Mouse (Mus musculus) embryonic facial prominence, embryonic 15.5 days (tissue): ENCODE measurements around the gene Gnb1l. TPM values are rescaled to one million over a fixed set of nuclear protein-coding genes. Genes with fewer than 3 reads are reported as not detected.
A peak's percentile ranks its signal among the peaks of the same experiment; 100 is the strongest.

Experiments used
- ATAC-seq: fragments of 200-750 bp; cut with Nextera tagmentation; 2 replicates; pipeline ENCODE4 v1.8.0; 2017; ENCODE audit warnings: low read depth, moderate TSS enrichment; ENCODE audit not compliant: insufficient number of reproducible peaks, low FRiP score, low TSS enrichment
- H3K27ac ChIP-seq: fragments of 300-500 bp; sonication (generic); replicated peaks from 2 replicates; pipeline ENCODE4 v1.5.1; 2015; ENCODE audit warnings: mild to moderate bottlenecking, inconsistent platforms
- H3K27me3 ChIP-seq: fragments of 300-500 bp; sonication (generic); 2 replicates; pipeline ENCODE4 v1.6.1; 2015; ENCODE audit warnings: inconsistent platforms
- H3K36me3 ChIP-seq: fragments of 300-500 bp; sonication (generic); 2 replicates; pipeline ENCODE4 v1.6.1; 2015; ENCODE audit warnings: mild to moderate bottlenecking, inconsistent platforms
- H3K4me1 ChIP-seq: fragments of 300-500 bp; sonication (generic); 2 replicates; pipeline ENCODE4 v1.6.1; 2015; ENCODE audit warnings: inconsistent platforms
- H3K4me2 ChIP-seq: fragments of 300-500 bp; sonication (generic); replicated peaks from 2 replicates; pipeline ENCODE4 v1.6.1; 2015; ENCODE audit warnings: mild to moderate bottlenecking, inconsistent platforms
- H3K4me3 ChIP-seq: fragments of 300-500 bp; sonication (generic); replicated peaks from 2 replicates; pipeline ENCODE4 v1.5.1; 2015; ENCODE audit warnings: mild to moderate bottlenecking, inconsistent platforms
- H3K9ac ChIP-seq: fragments of 300-500 bp; sonication (generic); 2 replicates; pipeline ENCODE4 v1.6.1; 2015; ENCODE audit warnings: inconsistent platforms
- H3K9me3 ChIP-seq: fragments of 300-500 bp; sonication (generic); replicated peaks from 2 replicates; pipeline ENCODE4 v1.6.1; 2016; ENCODE audit warnings: inconsistent platforms
- WGBS: fragments of 180-500 bp; shearing (Covaris S2); methylation state at CpG from one replicate; pipeline ENCODE4 v1.1.7; 2015; 5-methylcytosine and 5-hydroxymethylcytosine counted together
- polyA plus RNA-seq: library from polyadenylated mRNA; unstranded; fragments of >200 nt; fragmentation: Nextera tagmentation; extraction: Ambion mirVana; gene quantifications from 2 replicates; pipeline ENCODE4 v1.2.1, GENCODE M21; 2015

Gene Gnb1l
- polyA plus RNA-seq, 1 experiment from 2014 or later: 18.7 TPM

DNA sequence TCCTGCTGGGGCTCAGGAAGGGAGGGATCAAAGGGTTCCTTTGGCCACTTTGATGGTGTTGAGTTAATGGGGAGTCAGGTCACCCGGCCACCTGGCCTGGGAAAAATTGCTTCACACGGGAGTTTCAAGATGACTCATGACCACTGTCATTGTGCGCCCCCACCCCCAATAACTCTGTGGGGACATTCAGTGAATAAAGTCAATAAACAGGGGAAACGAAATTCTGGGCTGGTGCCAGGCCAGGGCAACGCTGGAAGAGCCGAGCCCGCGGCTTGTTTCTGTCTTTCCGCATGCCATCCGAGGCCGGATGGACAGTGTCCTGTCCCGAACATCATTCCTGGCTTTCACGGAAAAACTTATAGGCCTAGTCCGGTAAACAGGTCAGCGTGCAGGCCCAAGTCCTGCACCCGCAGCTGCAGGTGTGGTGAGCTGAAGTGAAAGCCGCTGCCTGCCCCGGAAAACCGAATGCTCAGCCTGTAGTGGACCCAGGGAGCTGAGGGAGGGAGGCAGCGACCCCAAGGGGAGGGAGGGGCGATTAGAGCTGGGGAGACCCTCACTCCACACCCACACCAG lies 82.6 kb downstream of the Gnb1l start:
- ATAC-seq: no peak
- WGBS: 15% methylated on average over 21 of the region's 21 CpGs
- Histone ChIP-seq H3K4me3 (peak overlapping the region; percentile 43), H3K9ac (0 out of 2 replicates have a peak overlapping the region, but pooled peaks have one; percentile 21), H3K4me2 (peak overlapping the region; percentile 78), H3K27ac (no peak overlapping the region), H3K27me3 (peaks cover 70% of the 10 kb centered on the region), H3K4me1 (peaks cover 33% of the 10 kb centered on the region), H3K36me3 (no peaks in the 10 kb centered on the region), H3K9me3 (no peaks in the 10 kb centered on the region)

GRCm38 (mm10) chr16:18581623-18582205 lies 83.2 kb downstream of the Gnb1l start:
- Histone ChIP-seq H3K9ac (peak overlapping the region; percentile 21; the same call in 1 of the 2 replicates), H3K27ac (no peak overlapping the region), H3K4me2 (peak overlapping the region; percentile 78), H3K36me3 (no peaks in the 10 kb centered on the region), H3K4me3 (peak overlapping the region; percentile 43), H3K4me1 (peaks cover 39% of the 10 kb centered on the region), H3K9me3 (no peaks in the 10 kb centered on the region), H3K27me3 (peaks cover 76% of the 10 kb centered on the region)
- ATAC-seq: no peak
- WGBS: 3% methylated on average over 62 of the region's 66 CpGs

DNA sequence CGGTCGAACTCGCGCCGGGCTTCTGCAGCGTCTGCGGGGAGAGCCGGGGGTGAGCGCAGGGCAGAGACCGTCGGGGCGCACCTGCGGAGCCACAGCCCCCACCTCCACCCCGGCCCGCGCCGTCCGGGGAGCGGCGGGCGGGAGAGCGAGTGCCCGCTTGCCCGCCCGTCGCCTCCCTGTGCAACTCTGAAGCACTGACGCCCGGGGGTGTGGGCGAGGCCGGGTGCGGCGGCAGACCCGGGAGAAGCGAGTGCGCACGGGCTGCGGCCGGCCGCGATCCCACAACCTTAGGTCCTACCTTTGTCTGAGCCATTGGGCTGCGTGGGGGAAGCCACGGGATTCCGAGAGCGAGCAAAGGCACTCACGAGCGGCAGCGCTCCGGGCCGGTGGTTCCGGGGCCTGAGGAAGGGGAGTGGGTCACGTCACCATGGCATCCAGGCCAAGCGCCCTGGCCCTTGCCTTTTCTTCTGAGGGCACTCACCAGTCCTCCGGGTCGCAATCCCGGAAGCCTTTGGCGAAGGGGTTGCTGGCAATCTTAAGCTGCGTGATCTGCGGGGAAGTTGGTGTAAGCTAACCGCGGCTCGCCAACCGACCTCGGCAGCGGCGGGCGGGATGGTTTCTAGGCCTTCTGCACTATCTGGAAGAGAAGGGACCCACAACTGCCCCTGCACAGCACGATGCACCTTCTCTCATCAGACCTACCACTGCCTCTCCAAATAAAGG lies 84.1 kb downstream of the Gnb1l start:
- H3K4me2 ChIP-seq: peak overlapping the region; percentile 78
- no peaks in the 10 kb centered on the region for H3K36me3 ChIP-seq
- H3K27ac ChIP-seq: no peak overlapping the region
- H3K9ac ChIP-seq: no peak overlapping the region
- H3K4me1 ChIP-seq: peaks cover 40% of the 10 kb centered on the region
- no peak for ATAC-seq
- peaks cover 82% of the 10 kb centered on the region for H3K27me3 ChIP-seq
- H3K9me3 ChIP-seq: no peaks in the 10 kb centered on the region
- WGBS: 5% methylated on average over 63 of the region's 67 CpGs
- peak overlapping the region; percentile 43 for H3K4me3 ChIP-seq

DNA sequence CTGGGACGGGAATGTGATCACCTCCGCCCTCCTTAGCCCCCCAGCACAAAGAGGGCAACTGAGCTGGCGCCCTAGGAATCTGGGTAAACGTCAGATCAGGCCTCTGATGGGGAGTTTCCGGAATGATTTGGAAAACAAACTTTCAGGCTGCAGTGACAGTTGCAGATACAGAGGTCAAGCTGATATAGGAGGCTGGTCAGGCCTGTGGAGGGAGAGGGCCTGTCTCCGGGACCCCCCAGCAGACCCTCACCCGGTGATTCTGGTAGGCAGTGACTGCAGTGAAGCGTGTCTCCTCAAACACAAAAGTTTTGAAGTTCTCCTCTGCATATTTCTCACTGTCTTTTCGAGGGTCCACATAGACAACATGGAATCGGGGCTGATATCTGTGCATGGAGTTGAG lies 84.7 kb downstream of the Gnb1l start:
- Histone ChIP-seq H3K9me3 (no peaks in the 10 kb centered on the region), H3K4me1 (peaks cover 40% of the 10 kb centered on the region), H3K4me3 (peak overlapping the region; percentile 43), H3K27me3 (peaks cover 87% of the 10 kb centered on the region), H3K36me3 (no peaks in the 10 kb centered on the region), H3K4me2 (peak overlapping the region; percentile 78), H3K9ac (no peak overlapping the region), H3K27ac (no peak overlapping the region)
- no peak for ATAC-seq
- 49% methylated on average over 10 of the region's 10 CpGs for WGBS

DNA sequence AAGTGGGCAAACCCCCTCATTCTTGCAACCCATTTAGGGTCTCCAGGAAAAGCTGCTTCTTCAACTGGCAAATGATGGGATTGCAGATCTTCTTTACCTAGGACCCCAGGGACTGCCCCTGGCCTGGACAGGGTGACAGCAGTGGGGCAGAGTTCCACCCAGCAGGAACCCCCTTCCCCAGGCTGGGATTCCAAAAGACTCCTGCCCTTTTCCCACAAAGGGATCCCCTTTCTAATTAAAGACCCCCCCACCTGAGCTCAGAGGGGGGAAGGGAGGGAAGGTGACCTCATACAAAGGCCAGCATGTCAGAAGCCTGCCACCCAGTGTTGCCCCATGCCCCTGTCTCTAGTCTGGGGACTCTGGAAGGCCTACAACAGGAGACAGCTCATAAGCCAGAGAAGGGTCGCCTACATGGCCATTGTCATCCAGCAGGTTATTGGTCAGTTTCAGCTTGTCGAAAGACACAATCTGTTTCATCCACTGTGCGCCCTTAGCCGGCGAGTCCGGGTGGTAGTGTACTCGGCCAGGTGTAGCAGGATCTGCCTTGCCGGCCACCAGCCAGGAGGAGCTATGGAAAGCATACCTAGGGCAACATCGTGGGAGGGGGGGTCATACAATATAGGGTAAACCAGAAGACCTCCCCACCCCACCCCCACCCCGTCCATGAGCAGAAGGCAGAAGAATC lies 85.3 kb downstream of the Gnb1l start:
- H3K9ac ChIP-seq: no peak overlapping the region

GRCm38 (mm10) chr16:18584901-18585510 lies 86.5 kb downstream of the Gnb1l start:
- no peak for ATAC-seq
- H3K27me3 ChIP-seq: peaks cover 97% of the 10 kb centered on the region
- 49% methylated on average over 10 of the region's 10 CpGs for WGBS
- H3K9me3 ChIP-seq: no peaks in the 10 kb centered on the region
- peak overlapping the region; percentile 75 for H3K4me2 ChIP-seq
- H3K4me1 ChIP-seq: peaks cover 47% of the 10 kb centered on the region
- no peaks in the 10 kb centered on the region for H3K36me3 ChIP-seq
- H3K9ac ChIP-seq: no peak overlapping the region
- no peak overlapping the region for H3K27ac ChIP-seq
- H3K4me3 ChIP-seq: peak overlapping the region; percentile 48

More for the DNA sequence above, 85.3 kb downstream of the Gnb1l start:
- Histone ChIP-seq H3K36me3 (no peaks in the 10 kb centered on the region), H3K27ac (no peak overlapping the region), H3K4me1 (peaks cover 42% of the 10 kb centered on the region), H3K4me3 (peak overlapping the region; percentile 48), H3K27me3 (peaks cover 94% of the 10 kb centered on the region), H3K9me3 (no peaks in the 10 kb centered on the region), H3K4me2 (peak overlapping the region; percentile 75)
- 42% methylated on average over 10 of the region's 10 CpGs for WGBS
- ATAC-seq: no peak

GRCm38 (mm10) chr16:18585676-18586075 lies 87.2 kb downstream of the Gnb1l start:
- Histone ChIP-seq H3K36me3 (no peaks in the 10 kb centered on the region), H3K4me3 (peak overlapping the region; percentile 48), H3K27me3 (peaks cover 97% of the 10 kb centered on the region), H3K4me1 (peaks cover 53% of the 10 kb centered on the region), H3K27ac (no peak overlapping the region), H3K9me3 (no peaks in the 10 kb centered on the region), H3K9ac (peak overlapping the region; percentile 9; the same call in 1 of the 2 replicates), H3K4me2 (peak overlapping the region; percentile 75)
- ATAC-seq: no peak
- 23% methylated on average over 10 of the region's 10 CpGs for WGBS

DNA sequence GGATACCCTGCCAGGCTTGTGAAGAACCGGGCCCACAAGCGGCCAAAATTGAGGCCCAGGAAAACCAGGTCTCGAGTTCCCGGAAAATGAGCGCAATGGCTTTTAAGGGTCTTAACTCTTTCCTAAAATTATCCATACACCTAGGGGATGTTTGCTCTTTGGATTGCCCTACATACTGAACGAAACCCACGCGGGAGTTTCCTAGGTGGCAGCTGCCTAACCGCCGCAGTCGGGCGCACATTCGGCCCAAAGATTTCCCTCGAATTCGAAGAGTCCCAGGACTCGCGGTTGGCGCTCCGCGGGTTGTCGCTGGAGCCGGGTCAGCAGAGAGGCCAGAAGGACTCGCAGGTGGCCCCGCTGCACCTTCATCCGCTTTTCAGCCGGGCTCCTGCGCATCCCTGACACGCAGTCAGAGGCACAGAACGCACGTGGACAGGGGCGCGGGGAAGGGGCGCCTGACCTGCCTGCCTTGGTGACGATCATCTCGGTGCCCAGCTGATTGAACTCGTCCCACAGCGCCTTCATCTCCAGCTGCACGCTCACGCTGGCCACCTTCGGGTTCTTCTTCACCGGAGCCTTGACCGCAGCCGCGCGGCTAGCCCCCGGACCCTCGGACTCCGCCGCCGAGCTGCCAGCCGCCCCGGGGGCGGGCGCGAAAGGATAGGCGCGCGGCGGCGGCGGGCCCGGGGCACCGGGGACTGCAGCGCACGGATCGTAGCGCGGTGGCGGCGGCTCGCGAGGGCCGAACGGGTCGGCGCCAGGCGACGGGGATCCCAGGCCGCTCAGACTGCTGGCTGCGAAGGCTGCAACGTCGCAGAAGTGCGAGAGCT lies 87.8 kb downstream of the Gnb1l start:
- H3K4me3 ChIP-seq: peak overlapping the region; percentile 48
- H3K9me3 ChIP-seq: no peaks in the 10 kb centered on the region
- H3K4me1 ChIP-seq: peaks cover 55% of the 10 kb centered on the region
- H3K4me2 ChIP-seq: peak overlapping the region; percentile 75
- H3K9ac ChIP-seq: peak overlapping the region; percentile 27
- no peak for ATAC-seq
- WGBS: 4% methylated on average over 82 of the region's 83 CpGs
- no peaks in the 10 kb centered on the region for H3K36me3 ChIP-seq
- H3K27me3 ChIP-seq: peaks cover 97% of the 10 kb centered on the region
- H3K27ac ChIP-seq: peak overlapping the region; percentile 71

DNA sequence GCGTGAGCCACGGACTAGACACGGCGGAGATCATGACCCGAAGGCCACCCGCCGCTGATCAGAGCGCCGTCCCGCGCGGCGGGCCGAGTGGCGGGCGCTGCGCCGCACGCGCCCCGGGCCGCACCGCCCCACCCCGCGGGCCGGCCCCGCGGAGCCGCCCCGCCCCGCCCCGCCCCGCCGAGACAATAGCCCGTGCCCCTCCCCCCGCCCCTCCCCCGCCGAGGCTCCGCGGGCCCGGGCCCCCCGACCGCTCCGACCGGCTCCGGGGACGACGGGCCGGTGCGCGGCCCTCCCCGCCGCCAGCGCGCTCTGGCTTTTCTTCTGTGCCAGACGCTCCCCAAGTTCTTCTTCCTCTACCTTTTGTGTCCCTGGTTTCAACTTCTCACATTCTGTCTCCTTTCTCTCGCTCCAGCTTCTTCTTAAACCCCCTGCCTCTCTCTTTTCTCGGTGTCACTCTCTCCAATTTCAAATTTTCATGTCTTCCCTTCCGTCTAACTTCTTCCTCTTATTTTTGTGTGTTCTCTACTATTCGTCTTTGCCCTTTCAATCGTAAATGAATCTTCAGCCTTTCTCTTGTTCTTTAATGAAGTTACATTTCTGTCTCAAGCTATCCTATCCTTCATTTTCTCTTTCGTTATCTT lies 88.5 kb downstream of the Gnb1l start:
- no peaks in the 10 kb centered on the region for H3K36me3 ChIP-seq
- WGBS: 2% methylated on average over 31 of the region's 62 CpGs
- no peak for ATAC-seq
- H3K4me1 ChIP-seq: peaks cover 55% of the 10 kb centered on the region
- peak overlapping the region; percentile 75 for H3K4me2 ChIP-seq
- peak overlapping the region; percentile 48 for H3K4me3 ChIP-seq
- peak overlapping the region; percentile 27 for H3K9ac ChIP-seq
- peak overlapping the region; percentile 71 for H3K27ac ChIP-seq
- peaks cover 97% of the 10 kb centered on the region for H3K27me3 ChIP-seq
- no peaks in the 10 kb centered on the region for H3K9me3 ChIP-seq
